Mouse (Mus musculus) limb, embryonic 12.5 days (tissue): ENCODE data around the gene Gm884. TPM values are rescaled to one million over a fixed set of nuclear protein-coding genes. Genes with fewer than 3 reads are reported as not detected.
"Not testable (repeated sequence)": the region's sequence is repeated elsewhere in the genome, so short reads cannot be mapped to it uniquely, and the experiment has no call there.

ENCODE experiments used
- ATAC-seq: fragments of 200-750 bp; cut with Nextera tagmentation; 2 replicates; pipeline ENCODE4 v1.8.0; 2017; ENCODE audit warnings: low read depth, moderate TSS enrichment; ENCODE audit not compliant: insufficient number of reproducible peaks, insufficient read depth, low FRiP score, low TSS enrichment
- H3K27ac ChIP-seq: fragments of 300-500 bp; sonication (generic); 2 replicates; pipeline ENCODE4 v1.5.1; 2016; ENCODE audit warnings: mild to moderate bottlenecking, moderate library complexity
- H3K27me3 ChIP-seq: fragments of 300-500 bp; sonication (generic); 2 replicates; pipeline ENCODE4 v1.6.1; 2016; ENCODE audit warnings: mild to moderate bottlenecking, moderate library complexity
- H3K36me3 ChIP-seq: fragments of 300-500 bp; sonication (generic); 2 replicates; pipeline ENCODE4 v1.6.1; 2016; ENCODE audit warnings: mild to moderate bottlenecking, moderate library complexity
- H3K4me1 ChIP-seq: fragments of 300-500 bp; sonication (generic); replicated peaks from 2 replicates; pipeline ENCODE4 v1.6.1; 2016
- H3K4me2 ChIP-seq: fragments of 300-500 bp; sonication (generic); 2 replicates; pipeline ENCODE4 v1.6.1; 2016; ENCODE audit warnings: mild to moderate bottlenecking, moderate library complexity
- H3K4me3 ChIP-seq: fragments of 300-500 bp; sonication (generic); replicated peaks from 2 replicates; pipeline ENCODE4 v1.5.1; 2016; ENCODE audit warnings: mild to moderate bottlenecking
- H3K9ac ChIP-seq: fragments of 300-500 bp; sonication (generic); replicated peaks from 2 replicates; pipeline ENCODE4 v1.6.1; 2016; ENCODE audit warnings: mild to moderate bottlenecking, moderate library complexity
- H3K9me3 ChIP-seq: fragments of 300-500 bp; sonication (generic); 2 replicates; pipeline ENCODE4 v1.6.1; 2016; ENCODE audit warnings: mild to moderate bottlenecking, moderate library complexity
- WGBS: fragments of 180-500 bp; shearing (Covaris S2); methylation state at CpG from one replicate; pipeline ENCODE4 v1.1.7; 2016; 5-methylcytosine and 5-hydroxymethylcytosine counted together
- polyA plus RNA-seq: library from polyadenylated mRNA; unstranded; fragments of >200 nt; fragmentation: Nextera tagmentation; extraction: Ambion mirVana; gene quantifications from 2 replicates; pipeline ENCODE4 v1.2.1, GENCODE M21; 2016

Gene Gm884
- polyA plus RNA-seq, 1 experiment from 2014 or later: not detected

- no peak for ATAC-seq
- no peaks in the 10 kb centered on the region for H3K4me1 ChIP-seq
- H3K27me3 ChIP-seq: peaks cover 30% of the 10 kb centered on the region
Measured at GRCm38 (mm10) chr11:103634806-103635205, 13.9 kb upstream of the Gm884 start.

DNA sequence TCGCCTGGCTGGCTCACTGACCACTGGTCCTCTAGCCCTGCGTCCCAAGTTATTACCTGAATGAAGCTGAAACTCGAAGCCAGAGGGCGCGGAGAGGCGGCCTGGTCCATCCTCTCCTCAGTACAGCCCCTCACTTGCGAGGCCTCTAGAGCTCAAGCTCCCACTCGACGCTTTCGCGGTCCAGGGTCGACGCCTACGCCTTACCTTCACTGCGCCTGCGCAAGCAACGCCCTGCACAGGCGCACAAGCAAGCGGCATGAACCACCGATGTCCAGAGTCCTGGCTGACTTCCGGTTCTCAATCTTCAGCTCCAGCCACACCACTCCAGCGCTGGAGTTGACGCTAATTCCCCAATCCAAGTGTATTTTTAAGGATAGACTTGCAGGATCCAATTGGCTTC, 6.5 kb upstream of the Gm884 start:
- H3K4me3 ChIP-seq: no peak overlapping the region
- 80% methylated on average over 23 of the region's 23 CpGs for WGBS

More at GRCm38 (mm10) chr11:103634806-103635205, 13.9 kb upstream of the Gm884 start:
- no peaks in the 10 kb centered on the region for H3K9me3 ChIP-seq
- H3K36me3 ChIP-seq: no peaks in the 10 kb centered on the region
- H3K4me2 ChIP-seq: no peak overlapping the region
- H3K4me3 ChIP-seq: no peak overlapping the region
- 82% methylated on average over 7 of the region's 7 CpGs for WGBS
- H3K9ac ChIP-seq: no peak overlapping the region
- H3K27ac ChIP-seq: no peak overlapping the region

DNA sequence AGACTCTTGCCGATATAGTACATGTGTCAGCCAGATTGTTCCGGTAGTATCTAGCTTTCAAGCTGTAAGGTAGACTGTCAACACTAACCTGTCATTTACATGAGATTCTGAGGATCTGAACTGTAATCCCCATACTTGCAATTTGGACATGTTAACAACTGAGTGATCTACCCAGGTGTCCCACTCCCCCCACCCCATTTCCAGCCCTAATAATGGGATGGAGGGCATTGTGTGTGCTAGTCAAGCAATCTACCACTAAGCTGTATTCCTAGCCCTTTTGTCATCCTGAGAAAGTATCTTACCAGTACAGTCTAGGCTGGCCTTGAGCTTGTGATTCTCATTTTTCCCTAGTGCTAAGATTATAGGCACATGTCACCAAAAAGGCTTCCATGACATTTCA, 10.2 kb downstream of the Gm884 start:
- no peaks in the 10 kb centered on the region for H3K27me3 ChIP-seq
- H3K36me3 ChIP-seq: no peaks in the 10 kb centered on the region
- no peak for ATAC-seq
- 90% methylated on average over 2 of the region's 2 CpGs for WGBS
- no peak overlapping the region for H3K9ac ChIP-seq
- H3K4me2 ChIP-seq: no peak overlapping the region
- H3K4me3 ChIP-seq: no peak overlapping the region
- no peaks in the 10 kb centered on the region for H3K9me3 ChIP-seq
- no peaks in the 10 kb centered on the region for H3K4me1 ChIP-seq
- no peak overlapping the region for H3K27ac ChIP-seq

More for the DNA sequence above, 6.5 kb upstream of the Gm884 start:
- no peak overlapping the region for H3K27ac ChIP-seq
- no peak for ATAC-seq
- H3K27me3 ChIP-seq: no peaks in the 10 kb centered on the region; the same call in 1 of the 2 replicates
- no peaks in the 10 kb centered on the region for H3K36me3 ChIP-seq
- H3K4me2 ChIP-seq: no peak overlapping the region
- no peaks in the 10 kb centered on the region for H3K4me1 ChIP-seq
- H3K9me3 ChIP-seq: no peaks in the 10 kb centered on the region
- no peak overlapping the region for H3K9ac ChIP-seq

- no peaks in the 10 kb centered on the region for H3K36me3 ChIP-seq
- no peaks in the 10 kb centered on the region for H3K27me3 ChIP-seq
- no peak overlapping the region for H3K9ac ChIP-seq
- H3K27ac ChIP-seq: no peak overlapping the region
- H3K4me2 ChIP-seq: no peak overlapping the region
- 61% methylated on average over 5 of the region's 5 CpGs for WGBS
- H3K4me1 ChIP-seq: no peaks in the 10 kb centered on the region
- H3K4me3 ChIP-seq: no peak overlapping the region
- ATAC-seq: no peak
- no peaks in the 10 kb centered on the region for H3K9me3 ChIP-seq
Measured at GRCm38 (mm10) chr11:103606611-103607010, 14.3 kb downstream of the Gm884 start.

DNA sequence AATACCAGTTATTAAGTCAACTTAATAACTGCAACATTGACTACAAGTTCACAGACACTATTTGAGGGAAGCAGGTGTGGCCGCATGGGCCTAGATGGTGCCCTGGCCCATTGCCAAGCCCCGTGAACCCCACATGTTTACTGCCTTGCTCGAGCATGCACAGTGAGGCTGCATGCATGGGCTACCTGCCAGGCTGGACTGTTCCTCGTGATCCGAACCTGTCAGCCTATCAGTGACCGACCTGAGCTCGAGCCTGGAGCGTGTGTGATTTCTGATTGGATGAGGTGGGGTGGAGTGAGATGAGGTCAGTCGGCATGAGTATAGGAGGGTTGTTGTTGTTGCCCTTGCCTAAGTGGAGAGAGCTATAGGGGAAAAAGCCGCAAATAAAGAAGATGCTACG, 42.6 kb downstream of the Gm884 start:
- H3K4me1 ChIP-seq: no peaks in the 10 kb centered on the region
- H3K27ac ChIP-seq: no peak overlapping the region
- H3K36me3 ChIP-seq: no peaks in the 10 kb centered on the region
- H3K9ac ChIP-seq: no peak overlapping the region
- H3K9me3 ChIP-seq: peaks cover 25% of the 10 kb centered on the region
- H3K27me3 ChIP-seq: no peaks in the 10 kb centered on the region
- no peak overlapping the region for H3K4me3 ChIP-seq
- H3K4me2 ChIP-seq: no peak overlapping the region
- 90% methylated on average over 11 of the region's 11 CpGs for WGBS
- no peak for ATAC-seq

DNA sequence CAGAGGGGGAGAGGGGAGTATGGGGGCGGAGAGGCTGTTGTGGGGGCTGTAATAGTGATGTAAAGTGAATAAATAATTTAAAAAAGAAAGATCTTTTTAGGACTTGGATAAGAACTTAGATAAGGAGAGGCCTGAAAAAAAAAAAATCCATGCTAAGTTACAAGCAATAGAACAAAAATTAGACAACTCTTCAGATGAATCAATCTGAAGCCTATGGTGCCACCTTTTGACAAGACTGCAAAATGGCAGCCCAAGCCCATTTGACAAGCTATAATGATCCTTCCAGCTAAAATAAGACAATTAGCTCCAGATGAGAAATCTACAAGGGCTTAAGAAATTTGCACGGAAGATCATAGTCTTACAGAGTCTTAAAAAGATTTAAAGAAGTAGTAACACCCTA, 64.9 kb downstream of the Gm884 start:
- no peak for ATAC-seq
- WGBS: 71% methylated on average over 2 of the region's 2 CpGs

DNA sequence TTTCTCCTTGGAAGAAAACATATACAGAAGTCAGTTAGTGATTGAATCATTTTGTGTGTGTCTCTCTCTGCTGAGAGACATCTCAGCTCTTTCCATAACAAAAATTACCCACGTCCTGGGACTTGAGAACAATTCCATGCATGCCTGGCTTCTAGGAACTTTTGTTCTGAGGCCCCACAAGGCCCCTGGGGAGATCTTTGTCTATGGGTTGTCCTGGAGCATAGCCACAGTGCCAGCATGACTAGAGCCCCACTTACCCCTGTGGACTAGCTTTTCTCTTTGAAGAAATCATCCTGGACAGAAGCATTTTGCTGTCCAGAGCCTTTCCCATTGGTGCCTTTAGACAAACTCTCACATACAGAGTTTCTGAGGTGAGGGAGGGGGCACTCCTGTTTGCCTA, 86.0 kb downstream of the Gm884 start:
- WGBS: 45% methylated on average over 1 of the region's 1 CpGs
- H3K4me3 ChIP-seq, H3K4me2 ChIP-seq, ATAC-seq, H3K9ac ChIP-seq, H3K27ac ChIP-seq, H3K4me1 ChIP-seq, H3K36me3 ChIP-seq, H3K27me3 ChIP-seq, H3K9me3 ChIP-seq: not testable (repeated sequence)

More for the DNA sequence above, 64.9 kb downstream of the Gm884 start:
- no peaks in the 10 kb centered on the region for H3K4me1 ChIP-seq
- no peak overlapping the region for H3K27ac ChIP-seq
- H3K4me2 ChIP-seq: no peak overlapping the region
- no peaks in the 10 kb centered on the region for H3K9me3 ChIP-seq
- no peaks in the 10 kb centered on the region for H3K27me3 ChIP-seq
- H3K36me3 ChIP-seq: no peaks in the 10 kb centered on the region
- no peak overlapping the region for H3K4me3 ChIP-seq
- no peak overlapping the region for H3K9ac ChIP-seq

DNA sequence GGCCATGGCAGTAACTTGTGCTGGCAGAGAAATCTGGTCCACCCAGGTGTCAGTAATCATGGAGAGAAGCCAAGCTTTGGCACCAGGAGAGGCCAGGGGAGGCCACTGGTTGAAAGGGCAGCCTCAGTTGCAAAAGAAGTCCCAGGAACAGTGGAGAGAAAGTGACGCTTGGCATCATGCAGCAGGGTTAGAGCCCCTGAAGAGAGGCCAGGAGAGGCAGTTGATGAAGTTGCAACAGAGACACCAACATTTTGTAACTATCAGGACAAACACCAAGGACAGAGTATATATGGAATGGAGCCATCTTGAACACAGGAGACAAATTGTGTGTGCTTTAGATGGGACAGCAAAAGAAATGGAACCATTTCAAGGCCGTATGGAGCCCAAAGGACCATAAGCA, 108.8 kb downstream of the Gm884 start:
- H3K4me2 ChIP-seq: no peak overlapping the region
- WGBS: 86% methylated on average over 2 of the region's 2 CpGs
- ATAC-seq: no peak
- no peak overlapping the region for H3K4me3 ChIP-seq
- no peaks in the 10 kb centered on the region for H3K9me3 ChIP-seq
- H3K9ac ChIP-seq: no peak overlapping the region
- no peak overlapping the region for H3K27ac ChIP-seq
- H3K27me3 ChIP-seq: no peaks in the 10 kb centered on the region
- no peaks in the 10 kb centered on the region for H3K36me3 ChIP-seq
- H3K4me1 ChIP-seq: no peaks in the 10 kb centered on the region

DNA sequence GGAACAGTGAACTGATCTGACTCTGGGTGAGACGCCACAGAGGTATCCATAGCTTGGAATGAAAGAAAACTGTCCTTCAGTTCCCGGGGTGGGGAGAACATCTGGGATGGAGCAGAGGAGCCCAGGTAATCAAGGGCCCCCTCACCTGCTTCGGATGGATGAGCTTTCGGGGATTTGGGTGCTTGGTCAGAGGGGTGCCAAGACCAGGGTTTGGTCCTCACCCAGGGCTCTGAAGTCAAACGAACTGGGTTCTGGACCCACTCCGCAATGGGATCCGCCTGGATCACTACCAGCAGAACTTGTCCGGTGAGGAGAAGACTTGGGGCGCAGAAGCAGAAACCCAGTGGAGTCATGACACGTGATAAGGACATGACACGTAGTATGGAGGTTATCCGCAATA, 116.4 kb downstream of the Gm884 start, which contains the start of gene Lrrc37a:
TSS of gene Lrrc37a (minus strand) at position 101 of the 400 bp plus-strand sequence.
- 87% methylated on average over 12 of the region's 12 CpGs for WGBS
- Histone ChIP-seq H3K9ac (no peak within 1 kb of the TSS), H3K4me2 (no peak within 1 kb of the TSS), H3K27ac (no peak within 1 kb of the TSS), H3K27me3 (peaks cover 6% of the 10 kb centered on the region; the same call in 1 of the 2 replicates), H3K4me1 (no peaks in the 10 kb centered on the region), H3K36me3 (no peaks in the 10 kb centered on the region), H3K4me3 (no peak within 1 kb of the TSS), H3K9me3 (no peaks in the 10 kb centered on the region)
- no peak for ATAC-seq

Other genes with a start within 250 kb of the Gm884 start
- 7.8 and 9.1 TPM in 2 replicates for gene Plekhm1, start 208.5 kb downstream of the Gm884 start, polyA plus RNA-seq
- not detected in 2 replicates for gene Lrrc37a, start 116.5 kb downstream of the Gm884 start, polyA plus RNA-seq
- not detected in 2 replicates for gene Lyzl6, start 17.8 kb upstream of the Gm884 start, polyA plus RNA-seq
- not detected in 2 replicates for gene Rprml, start 28.4 kb upstream of the Gm884 start, polyA plus RNA-seq
- gene Gosr2, start 76.8 kb upstream of the Gm884 start, polyA plus RNA-seq: 90.1 and 94.1 TPM in 2 replicates
- gene Wnt9b, start 128.7 kb upstream of the Gm884 start, polyA plus RNA-seq: 1.5 and 1.9 TPM in 2 replicates
- gene Wnt3, start 153.0 kb upstream of the Gm884 start, polyA plus RNA-seq: 8.0 and 9.8 TPM in 2 replicates